Mouse (Mus musculus) kidney, adult 2 months (tissue): Measurements from ENCODE around the gene Tcf7l1.

Source experiments
- CTCF ChIP-seq: fragments of 200-500 bp; conservative IDR thresholded peaks from 2 replicates; pipeline ENCODE4 v1.5.1; 2011; ENCODE audit warnings: low read depth, mild to moderate bottlenecking, control low read depth, low read length, moderate library complexity, mixed read lengths; ENCODE audit not compliant: insufficient read depth, insufficient read length
- POLR2A ChIP-seq: fragments of 200-500 bp; IDR thresholded peaks from one replicate; pipeline ENCODE4 v1.6.1; 2011; ENCODE audit warnings: low read depth, low read length, control low read depth

DNA sequence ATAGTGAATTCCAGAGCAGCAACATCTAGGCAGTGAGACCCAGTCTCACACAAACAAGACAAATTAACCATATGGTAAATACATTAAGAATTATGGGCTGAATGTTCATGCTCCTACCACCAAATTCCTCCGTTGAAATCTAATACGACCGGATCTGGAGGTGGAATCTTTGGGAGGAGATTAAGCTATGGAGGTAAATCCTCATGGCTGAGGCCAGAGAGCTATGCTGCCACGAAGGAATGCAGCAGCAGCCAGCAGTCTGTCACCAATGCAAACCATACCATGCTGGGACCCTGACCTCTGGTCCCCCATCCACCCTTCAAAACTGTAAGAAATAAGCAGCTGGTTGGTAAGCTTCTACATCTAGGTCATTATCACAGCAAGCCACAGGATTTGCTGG is 41.9 kb downstream of the Tcf7l1 start:
- TF ChIP-seq POLR2A (no peak), CTCF (no peak)
